Mouse (Mus musculus) small intestine, adult 10 weeks (tissue): ENCODE data around the gene Gnao1. TPM values are rescaled to one million over a fixed set of nuclear protein-coding genes. Genes with fewer than 3 reads are reported as not detected.

Experiments used
- polyA plus RNA-seq: library from polyadenylated mRNA; stranded (reverse); fragments of 350-450 nt; fragmentation: Illumina TruSeq; extraction: RNeasy Lipid Tissue Mini Kit (QIAGEN cat#74804); gene quantifications from one replicate; pipeline ENCODE4 v1.2.3, GENCODE M21; 2014; ENCODE audit warnings: low replicate concordance

The Gnao1 gene
- polyA plus RNA-seq = 13.3 TPM

GRCm38 (mm10) chr8:93809686-93810027 lies at the start of gene Gnao1:
Gnao1 (plus strand) TSS chr8:93809966.

GRCm38 (mm10) chr8:94012013-94012951 lies 202.5 kb downstream of the Gnao1 start, which contains the start of gene Amfr:
Amfr (minus strand) TSS chr8:94012842.

Other genes starting within 250 kb of the Gnao1 start
- gene Amfr, start 202.9 kb downstream of the Gnao1 start, polyA plus RNA-seq = 65.2 TPM
- 89.8 TPM for gene Nudt21, start 227.1 kb downstream of the Gnao1 start, polyA plus RNA-seq
- gene Ogfod1, start 227.2 kb downstream of the Gnao1 start, polyA plus RNA-seq = 17.6 TPM